Mouse (Mus musculus) embryonic facial prominence, embryonic 12.5 days (tissue): ENCODE results near the gene Pde3a. TPM values are rescaled to one million over a fixed set of nuclear protein-coding genes. Genes with fewer than 3 reads are reported as not detected.

Experiments
- ATAC-seq: fragments of 200-750 bp; cut with Nextera tagmentation; 2 replicates; pipeline ENCODE4 v1.8.0; 2017; ENCODE audit not compliant: insufficient number of reproducible peaks, insufficient read depth, low FRiP score, low TSS enrichment
- H3K27ac ChIP-seq: fragments of 300-500 bp; sonication (generic); 2 replicates; pipeline ENCODE4 v1.5.1; 2016; ENCODE audit warnings: mild to moderate bottlenecking
- H3K27me3 ChIP-seq: fragments of 300-500 bp; sonication (generic); 2 replicates; pipeline ENCODE4 v1.6.1; 2016; ENCODE audit warnings: mild to moderate bottlenecking, moderate library complexity
- H3K36me3 ChIP-seq: fragments of 300-500 bp; sonication (generic); 2 replicates; pipeline ENCODE4 v1.6.1; 2016; ENCODE audit warnings: mild to moderate bottlenecking
- H3K4me1 ChIP-seq: fragments of 300-500 bp; sonication (generic); 2 replicates; pipeline ENCODE4 v1.6.1; 2016
- H3K4me2 ChIP-seq: fragments of 300-500 bp; sonication (generic); replicated peaks from 2 replicates; pipeline ENCODE4 v1.6.1; 2016; ENCODE audit warnings: mild to moderate bottlenecking, moderate library complexity
- H3K4me3 ChIP-seq: fragments of 300-500 bp; sonication (generic); 2 replicates; pipeline ENCODE4 v1.5.1; 2016; ENCODE audit warnings: mild to moderate bottlenecking
- H3K9ac ChIP-seq: fragments of 300-500 bp; sonication (generic); 2 replicates; pipeline ENCODE4 v1.6.1; 2016; ENCODE audit warnings: mild to moderate bottlenecking, moderate library complexity
- H3K9me3 ChIP-seq: fragments of 300-500 bp; sonication (generic); 2 replicates; pipeline ENCODE4 v1.6.1; 2016; ENCODE audit warnings: mild to moderate bottlenecking, moderate library complexity
- WGBS: fragments of 180-500 bp; shearing (Covaris S2); methylation state at CpG from one replicate; pipeline ENCODE4 v1.1.7; 2016; 5-methylcytosine and 5-hydroxymethylcytosine counted together
- polyA plus RNA-seq: library from polyadenylated mRNA; unstranded; fragments of >200 nt; fragmentation: Nextera tagmentation; extraction: Ambion mirVana; gene quantifications from 2 replicates; pipeline ENCODE4 v1.2.1, GENCODE M21; 2016

The Pde3a gene
- polyA plus RNA-seq, 1 experiment from 2014 or later, result 7.2 TPM

DNA sequence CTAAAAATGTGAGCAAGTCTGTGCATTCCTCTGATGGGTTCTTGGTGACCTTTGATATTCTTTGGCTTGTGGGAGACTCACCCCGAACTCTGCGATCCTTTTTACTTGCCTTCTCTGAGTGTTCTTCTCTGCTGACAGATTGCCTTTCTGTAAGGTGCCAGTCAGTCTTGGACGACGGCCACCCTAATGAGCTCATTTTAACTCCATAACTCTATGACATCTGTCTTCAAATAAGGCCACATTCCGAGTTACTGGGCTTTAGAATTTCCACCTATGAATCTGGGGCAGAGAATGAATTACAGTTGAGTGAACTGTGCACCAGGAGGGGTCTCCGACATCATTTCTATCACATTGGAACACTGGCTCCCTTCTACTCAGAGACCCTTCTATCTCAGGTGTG lies 176.0 kb downstream of the Pde3a start:
- 83% methylated on average over 6 of the region's 6 CpGs for WGBS
- Histone ChIP-seq H3K4me1 (no peaks in the 10 kb centered on the region), H3K27me3 (no peaks in the 10 kb centered on the region), H3K4me2 (no peak overlapping the region), H3K9me3 (no peaks in the 10 kb centered on the region), H3K36me3 (no peaks in the 10 kb centered on the region), H3K9ac (no peak overlapping the region), H3K4me3 (no peak overlapping the region), H3K27ac (no peak overlapping the region)
- ATAC-seq, result no peak

DNA sequence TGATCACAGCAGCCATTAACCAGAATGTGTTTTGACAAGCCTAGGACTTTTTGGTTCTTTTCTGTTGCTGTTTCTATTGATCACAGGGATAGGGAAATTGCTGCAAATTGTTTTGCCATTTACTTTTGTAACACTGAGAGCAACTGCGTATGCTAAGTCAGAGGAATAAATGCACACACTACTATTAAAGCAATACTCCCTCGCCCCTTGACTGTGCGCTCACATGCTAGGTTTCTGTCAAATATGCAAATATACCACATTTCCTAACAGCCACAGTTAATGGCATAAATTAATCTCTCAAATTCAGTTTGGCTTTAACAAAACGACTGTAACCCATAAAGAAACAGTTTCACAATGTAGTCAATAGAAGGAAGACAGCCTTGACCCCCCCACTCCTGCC lies 179.5 kb downstream of the Pde3a start:
- no peak overlapping the region for H3K4me2 ChIP-seq
- no peaks in the 10 kb centered on the region for H3K4me1 ChIP-seq
- no peaks in the 10 kb centered on the region for H3K27me3 ChIP-seq
- no peak overlapping the region for H3K9ac ChIP-seq
- 0 out of 2 replicates have a peak, but pooled peaks cover 6% of the 10 kb centered on the region for H3K9me3 ChIP-seq
- no peaks in the 10 kb centered on the region for H3K36me3 ChIP-seq
- no peak overlapping the region for H3K4me3 ChIP-seq
- 82% methylated on average over 4 of the region's 4 CpGs for WGBS
- no peak for ATAC-seq
- no peak overlapping the region for H3K27ac ChIP-seq

DNA sequence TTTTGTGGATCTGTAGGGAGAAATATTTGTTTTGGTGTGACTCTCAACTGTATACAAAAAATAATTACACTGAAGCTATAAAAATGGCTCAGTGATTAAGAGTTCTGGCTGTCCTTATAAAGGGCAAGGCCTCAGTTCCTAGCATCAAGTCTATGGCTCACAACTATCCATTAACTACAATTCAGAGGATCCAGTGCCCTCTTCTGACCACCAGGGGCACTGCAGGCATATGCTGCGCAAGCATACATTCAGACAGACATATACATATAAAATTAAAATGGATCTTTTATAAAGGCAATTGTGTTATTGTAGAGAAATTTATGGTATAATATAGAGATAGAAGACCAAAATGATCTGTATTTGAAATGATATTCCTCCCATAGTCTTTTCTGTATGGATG lies 181.1 kb downstream of the Pde3a start:
- 92% methylated on average over 1 of the region's 1 CpGs for WGBS
- H3K9ac ChIP-seq, result no peak overlapping the region
- H3K27me3 ChIP-seq, result no peaks in the 10 kb centered on the region
- H3K4me3 ChIP-seq, result no peak overlapping the region
- no peak overlapping the region for H3K27ac ChIP-seq
- H3K4me2 ChIP-seq, result no peak overlapping the region
- 0 out of 2 replicates have a peak, but pooled peaks cover 6% of the 10 kb centered on the region for H3K9me3 ChIP-seq
- no peak for ATAC-seq
- no peaks in the 10 kb centered on the region for H3K36me3 ChIP-seq
- H3K4me1 ChIP-seq, result no peaks in the 10 kb centered on the region

DNA sequence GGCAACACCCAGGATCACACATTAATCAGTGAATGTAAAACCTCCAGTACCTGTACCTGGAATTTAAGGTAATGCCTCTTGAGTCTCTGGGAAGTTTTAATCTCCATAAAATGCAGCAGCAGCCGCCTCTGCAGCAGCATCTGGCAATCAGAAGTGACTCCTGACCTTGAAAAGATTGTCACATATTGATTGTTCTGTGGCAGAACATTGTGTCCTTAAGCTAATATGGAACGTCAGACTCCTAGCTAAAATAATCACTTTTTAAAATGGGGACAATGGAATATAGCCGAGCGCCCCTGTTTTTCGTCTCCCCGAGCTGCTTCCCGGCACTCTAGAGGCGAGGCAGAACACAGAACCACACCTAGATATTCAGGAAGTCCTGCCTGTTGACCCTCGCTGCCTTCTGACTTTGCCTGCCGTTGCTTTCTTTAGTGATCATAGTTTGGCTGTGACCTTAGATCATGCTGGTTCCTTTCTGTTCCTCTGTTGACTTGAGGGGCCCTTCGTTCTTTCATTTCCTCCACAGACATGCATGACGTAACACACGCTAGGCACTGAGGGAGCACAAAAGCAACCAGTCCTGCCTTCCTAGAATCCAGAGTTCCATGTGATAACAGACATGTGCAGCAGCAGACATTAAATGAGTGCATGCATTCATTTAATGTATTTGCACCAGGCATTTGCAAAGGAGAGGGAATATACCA lies 183.4 kb downstream of the Pde3a start:
- ATAC-seq, result no peak
- no peak overlapping the region for H3K4me3 ChIP-seq
- H3K4me2 ChIP-seq, result no peak overlapping the region
- no peaks in the 10 kb centered on the region; the same call in 1 of the 2 replicates for H3K4me1 ChIP-seq
- no peaks in the 10 kb centered on the region for H3K36me3 ChIP-seq
- H3K27ac ChIP-seq, result no peak overlapping the region
- 0 out of 2 replicates have a peak, but pooled peaks cover 6% of the 10 kb centered on the region for H3K9me3 ChIP-seq
- 87% methylated on average over 13 of the region's 13 CpGs for WGBS
- no peaks in the 10 kb centered on the region for H3K27me3 ChIP-seq
- H3K9ac ChIP-seq, result no peak overlapping the region

DNA sequence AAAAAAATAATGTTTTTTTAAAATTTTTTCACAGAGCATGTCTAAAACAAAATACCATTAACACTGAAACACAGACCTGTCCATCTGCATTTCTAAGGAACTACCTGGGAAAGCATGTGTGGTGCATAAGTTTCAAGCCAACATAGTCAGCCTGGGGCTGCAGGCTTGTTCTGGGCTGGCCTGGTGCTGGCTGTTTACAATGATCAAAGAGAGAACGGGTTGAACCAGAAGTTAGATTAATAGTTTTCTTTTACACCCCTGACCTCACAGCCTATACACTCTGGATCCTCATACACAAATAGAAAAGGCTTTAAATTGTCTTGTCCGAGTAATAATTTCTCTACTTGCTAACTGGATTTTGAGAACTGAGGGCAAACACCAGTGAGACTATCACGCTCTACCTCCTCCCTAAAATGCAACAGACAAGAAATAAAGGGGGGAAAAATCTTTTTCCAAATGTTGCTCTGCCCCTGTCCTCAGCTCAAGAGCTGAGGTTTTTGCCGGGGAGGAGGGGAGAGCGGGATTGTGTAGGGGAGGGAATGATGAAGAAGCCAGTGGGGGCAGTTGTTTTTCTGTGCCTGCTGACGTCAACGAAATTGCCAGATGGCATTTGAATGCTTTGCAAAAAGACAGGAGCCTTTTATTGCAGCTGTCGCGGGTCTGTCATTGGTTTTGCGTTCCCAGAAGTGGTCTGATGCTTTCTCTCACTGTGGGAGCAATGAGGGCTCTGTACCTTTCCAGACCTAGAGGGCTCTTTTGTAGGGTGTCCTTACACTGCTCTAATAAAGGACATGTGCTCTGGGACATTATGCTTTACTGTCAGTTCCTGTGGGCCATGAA lies 185.1 kb downstream of the Pde3a start:
- no peaks in the 10 kb centered on the region for H3K27me3 ChIP-seq
- ATAC-seq, result peak; percentile 64; the same call in 1 of the 2 replicates
- H3K4me2 ChIP-seq, result no peak overlapping the region
- no peaks in the 10 kb centered on the region for H3K36me3 ChIP-seq
- H3K27ac ChIP-seq, result no peak overlapping the region
- H3K4me3 ChIP-seq, result no peak overlapping the region
- H3K4me1 ChIP-seq, result no peaks in the 10 kb centered on the region; the same call in 1 of the 2 replicates
- 0 out of 2 replicates have a peak, but pooled peaks cover 6% of the 10 kb centered on the region for H3K9me3 ChIP-seq
- no peak overlapping the region for H3K9ac ChIP-seq
- 30% methylated on average over 10 of the region's 10 CpGs for WGBS

DNA sequence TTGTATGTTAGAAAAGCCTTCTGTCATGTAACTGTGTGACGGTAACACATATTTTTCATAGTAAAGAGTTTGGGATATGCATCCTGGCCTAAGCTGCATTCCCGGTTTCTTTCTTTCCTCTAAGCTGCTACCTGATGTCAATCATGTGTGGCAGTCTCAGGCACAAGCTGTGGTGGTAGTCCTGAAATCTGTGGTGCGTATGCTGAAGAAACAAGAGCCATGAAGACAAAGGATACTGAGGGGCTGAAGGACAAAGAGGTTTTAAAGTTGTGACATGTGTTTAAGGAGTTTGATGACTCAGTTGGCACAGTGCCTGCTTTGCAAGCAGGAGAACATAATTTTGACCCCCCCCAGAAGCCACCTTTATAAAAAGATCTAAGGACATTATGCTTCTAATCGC lies 186.1 kb downstream of the Pde3a start:
- Histone ChIP-seq H3K9me3 (0 out of 2 replicates have a peak, but pooled peaks cover 6% of the 10 kb centered on the region), H3K36me3 (no peaks in the 10 kb centered on the region), H3K4me2 (no peak overlapping the region), H3K4me3 (no peak overlapping the region), H3K27me3 (no peaks in the 10 kb centered on the region), H3K4me1 (no peaks in the 10 kb centered on the region; the same call in 1 of the 2 replicates), H3K27ac (no peak overlapping the region), H3K9ac (no peak overlapping the region)
- no peak for ATAC-seq
- 77% methylated on average over 4 of the region's 4 CpGs for WGBS

DNA sequence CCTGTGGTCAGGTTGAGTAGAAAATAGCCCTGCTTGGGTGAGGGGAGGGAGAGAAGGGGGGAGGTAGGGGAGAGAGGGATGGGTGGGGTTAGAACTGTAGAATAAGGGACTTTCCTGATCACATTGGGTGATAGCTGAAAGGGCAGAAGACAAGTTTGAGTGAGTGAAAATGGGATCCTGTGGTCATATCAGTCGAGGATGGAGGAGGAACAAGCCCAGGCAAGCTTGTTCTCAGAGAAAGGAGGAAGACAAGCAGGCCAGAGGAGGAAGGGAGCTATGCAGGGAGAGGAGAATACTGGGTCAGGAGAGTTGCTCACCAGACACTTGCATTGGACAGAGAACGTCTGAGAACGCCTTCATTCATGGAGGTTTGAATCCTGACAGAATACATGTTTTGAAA lies 190.9 kb downstream of the Pde3a start:
- no peak for ATAC-seq
- H3K4me1 ChIP-seq, result no peaks in the 10 kb centered on the region; the same call in 1 of the 2 replicates
- no peak overlapping the region for H3K9ac ChIP-seq
- no peak overlapping the region for H3K4me3 ChIP-seq
- H3K27me3 ChIP-seq, result no peaks in the 10 kb centered on the region
- H3K27ac ChIP-seq, result no peak overlapping the region
- no peak overlapping the region for H3K4me2 ChIP-seq
- H3K9me3 ChIP-seq, result no peaks in the 10 kb centered on the region
- WGBS, result 77% methylated on average over 3 of the region's 3 CpGs
- H3K36me3 ChIP-seq, result no peaks in the 10 kb centered on the region

DNA sequence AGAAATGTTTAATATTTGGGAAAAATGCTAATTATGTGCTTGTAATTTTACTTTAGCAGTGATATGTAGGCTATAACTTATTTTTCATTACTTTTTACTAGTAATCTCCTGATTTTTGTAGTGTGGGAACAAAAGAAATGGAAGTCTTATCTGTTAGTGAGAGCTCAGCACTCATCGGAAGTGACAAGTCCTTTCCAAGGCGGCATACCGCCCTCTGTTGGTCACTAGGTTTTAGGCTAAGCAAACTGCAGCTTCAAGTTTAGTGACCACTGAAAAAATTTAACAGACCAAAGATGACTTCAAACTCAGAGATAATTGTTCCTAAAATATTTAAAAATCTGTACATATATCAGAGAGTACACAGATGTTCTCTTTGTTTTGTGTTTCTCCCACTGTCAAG lies 198.5 kb downstream of the Pde3a start:
- Histone ChIP-seq H3K4me3 (no peak overlapping the region), H3K4me2 (no peak overlapping the region), H3K4me1 (no peaks in the 10 kb centered on the region), H3K9ac (no peak overlapping the region), H3K27ac (no peak overlapping the region), H3K36me3 (no peaks in the 10 kb centered on the region), H3K27me3 (no peaks in the 10 kb centered on the region), H3K9me3 (no peaks in the 10 kb centered on the region)
- WGBS, result 9% methylated on average over 3 of the region's 3 CpGs
- no peak for ATAC-seq

DNA sequence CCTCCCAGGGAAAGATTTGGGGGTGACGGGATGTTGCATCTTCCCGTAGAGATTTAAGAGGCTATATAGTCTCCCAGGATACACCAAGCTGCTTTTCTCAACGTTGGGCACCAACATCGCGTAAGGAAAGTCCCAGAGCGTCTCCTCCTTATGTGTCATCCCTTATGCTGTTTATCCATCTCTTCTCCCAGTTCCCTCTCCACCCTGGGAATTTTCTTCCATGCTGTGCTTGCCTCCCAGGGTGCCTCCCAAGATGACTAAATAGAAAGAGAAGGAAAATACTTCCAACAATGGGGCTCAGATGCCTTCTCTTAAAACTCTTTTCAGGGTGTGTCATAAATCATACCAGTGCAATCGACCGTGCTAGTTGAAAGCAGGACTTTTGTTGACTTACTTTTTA lies 199.8 kb downstream of the Pde3a start:
- Histone ChIP-seq H3K27ac (no peak overlapping the region), H3K4me2 (no peak overlapping the region), H3K4me3 (no peak overlapping the region), H3K4me1 (no peaks in the 10 kb centered on the region), H3K27me3 (no peaks in the 10 kb centered on the region), H3K9ac (no peak overlapping the region), H3K36me3 (no peaks in the 10 kb centered on the region), H3K9me3 (no peaks in the 10 kb centered on the region)
- WGBS, result 77% methylated on average over 8 of the region's 8 CpGs
- no peak for ATAC-seq

DNA sequence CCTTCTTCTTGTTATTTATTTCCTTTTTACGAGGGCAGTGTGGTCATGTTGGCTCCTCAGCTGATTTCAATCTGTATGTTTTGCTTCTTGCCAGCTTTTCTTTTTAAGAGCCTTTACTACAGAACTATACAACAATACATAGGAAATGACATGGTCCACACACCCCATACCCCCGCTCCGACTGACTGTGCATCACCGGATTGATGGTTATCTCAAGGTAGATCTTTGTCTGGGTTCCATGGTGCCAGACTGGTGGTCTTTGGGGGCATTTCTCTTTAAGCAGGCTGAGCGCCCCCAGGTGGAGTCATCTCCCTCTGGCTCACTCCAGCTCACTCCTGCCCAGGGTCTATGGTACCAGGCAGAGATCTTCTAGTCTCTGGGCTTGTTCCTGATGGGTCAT lies 206.3 kb downstream of the Pde3a start:
- no peak for ATAC-seq
- H3K4me3 ChIP-seq, result no peak overlapping the region
- 75% methylated on average over 5 of the region's 5 CpGs for WGBS

DNA sequence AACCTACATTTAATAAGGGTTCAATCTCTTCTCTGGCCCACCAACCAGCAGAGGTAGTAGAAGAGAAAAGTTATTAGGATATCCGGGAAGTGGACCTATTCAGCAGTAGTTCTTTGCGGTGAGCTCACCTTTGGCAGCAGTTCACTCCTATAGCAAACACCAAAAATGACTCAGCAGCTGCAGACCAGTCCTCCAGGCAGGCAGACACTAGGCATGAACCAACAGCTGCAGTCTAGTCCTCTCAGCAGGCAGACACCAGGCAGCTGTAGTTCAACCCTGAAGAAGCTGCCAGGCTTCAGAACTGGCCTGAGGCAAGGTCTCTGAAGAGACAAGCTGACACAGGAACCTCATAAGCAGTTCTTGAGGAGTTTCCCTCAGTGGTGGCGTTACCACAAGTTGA lies 207.5 kb downstream of the Pde3a start:
- Histone ChIP-seq H3K27ac (no peak overlapping the region), H3K27me3 (no peaks in the 10 kb centered on the region), H3K9me3 (no peaks in the 10 kb centered on the region), H3K4me1 (no peaks in the 10 kb centered on the region), H3K4me2 (no peak overlapping the region), H3K9ac (no peak overlapping the region), H3K4me3 (no peak overlapping the region), H3K36me3 (no peaks in the 10 kb centered on the region)
- WGBS, result 86% methylated on average over 3 of the region's 3 CpGs
- no peak for ATAC-seq

More for the DNA sequence above, 206.3 kb downstream of the Pde3a start:
- Histone ChIP-seq H3K9ac (no peak overlapping the region), H3K4me1 (no peaks in the 10 kb centered on the region), H3K27me3 (no peaks in the 10 kb centered on the region), H3K9me3 (no peaks in the 10 kb centered on the region), H3K36me3 (no peaks in the 10 kb centered on the region), H3K4me2 (no peak overlapping the region), H3K27ac (no peak overlapping the region)

DNA sequence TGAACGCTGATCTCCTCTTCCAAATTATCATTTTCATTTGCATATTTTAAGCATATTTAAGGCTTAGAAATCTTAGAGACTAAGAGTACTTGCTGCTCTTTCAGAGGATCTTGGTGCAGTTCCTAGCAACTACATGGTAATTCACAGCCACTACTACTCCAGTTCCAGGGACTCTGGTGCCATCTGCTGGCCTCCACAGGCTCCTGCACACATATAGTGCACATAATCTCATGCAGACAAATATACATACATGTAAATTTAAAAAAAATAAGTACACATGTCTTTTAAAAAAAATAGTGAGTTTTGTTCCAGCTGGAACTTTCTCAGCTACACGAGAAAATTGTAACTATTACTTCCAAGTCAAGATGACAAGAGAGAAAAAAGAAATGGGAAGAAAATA lies 221.2 kb downstream of the Pde3a start:
- Histone ChIP-seq H3K4me1 (no peaks in the 10 kb centered on the region), H3K4me3 (no peak overlapping the region), H3K27me3 (no peaks in the 10 kb centered on the region), H3K27ac (no peak overlapping the region), H3K9ac (no peak overlapping the region), H3K36me3 (no peaks in the 10 kb centered on the region), H3K9me3 (no peaks in the 10 kb centered on the region), H3K4me2 (no peak overlapping the region)
- whole genome bisulfite sequencing, result 89% methylated on average over 2 of the region's 2 CpGs
- no peak for ATAC-seq
